Mouse (Mus musculus) embryonic stem cell, embryonic (primary cell): ENCODE data around the gene Cidec.

Experiments used
- CTCF ChIA-PET, 4 experiments: fragments of 300-600 bp in 2 of 4; fragments of 350-600 bp in 2 of 4; sonication (Branson Sonifier 250); formaldehyde crosslinking; loops; one replicate each; lab custom pipeline; 2022; ENCODE audit warnings: inconsistent platforms in 2 of 4; lab: Charles Lee
- POLR2A ChIA-PET, 4 experiments: fragments of 300-600 bp in 2 of 4; fragments of 350-600 bp in 2 of 4; sonication (Branson Sonifier 250); formaldehyde crosslinking; loops; one replicate each; lab custom pipeline; 2022; ENCODE audit warnings: antibody characterized with exemption in 4 of 4, inconsistent platforms in 1 of 4; lab: Charles Lee

The Cidec gene

GRCm38 (mm10) chr6:113435664-113436205 lies at the start of gene Cidec:
Gene Cidec (minus strand): TSS chr6:113435760.
- POLR2A ChIA-PET, result interaction anchor here in 3 of 4 experiments (0.6 to 2.8 kb wide), 5 partner anchors 8 to 366 kb away, joined by 3 to 9 read pairs (median 6); partner anchors contain the start of gene Jagn1 (in 1 of the 3)
- CTCF ChIA-PET, result interaction anchor here (0.6 to 2.0 kb wide), 7 partner anchors 8 to 59 kb away, joined by 3 to 12 read pairs (median 5); partner anchors contain the start of genes Il17rc (in 1 of the 4) and Rpusd3 (in 1 of the 4)

- POLR2A ChIA-PET, result interaction anchor here in 2 of 4 experiments (0.8 to 5.4 kb wide), 7 partner anchors 9 to 18 kb away, joined by 3 to 49 read pairs (median 3); partner anchors contain the start of genes Il17rc (in 2 of the 2) and Prrt3 (in 1 of the 2)
Observed at GRCm38 (mm10) chr6:113483729-113484128, 48.2 kb upstream of the Cidec start.

GRCm38 (mm10) chr6:113483100-113483615 lies 47.6 kb upstream of the Cidec start, which contains the start of gene Creld1:
Gene Creld1 (plus strand): TSS chr6:113483297.
- ChIA-PET POLR2A (interaction anchor here (0.6 to 5.4 kb wide), 22 partner anchors 9 to 425 kb away, joined by 3 to 49 read pairs (median 6); partner anchors contain the start of genes Il17rc (in 2 of the 4), Jagn1 (in 2 of the 4), Brk1 (in 1 of the 4) and Brpf1 (in 1 of the 4)), CTCF (interaction anchor here in 3 of 4 experiments (0.7 to 3.3 kb wide), 8 partner anchors 11 to 923 kb away, joined by 3 to 13 read pairs (median 7); no protein-coding TSS in a partner anchor)

More at GRCm38 (mm10) chr6:113483729-113484128, 48.2 kb upstream of the Cidec start:
- CTCF ChIA-PET, result interaction anchor here in 3 of 4 experiments (0.9 to 1.0 kb wide), 3 partner anchors 10 to 11 kb away, joined by 3 to 7 read pairs (median 5); no protein-coding TSS in a partner anchor

GRCm38 (mm10) chr6:113482477-113483099 lies 47.0 kb upstream of the Cidec start:
- ChIA-PET CTCF (interaction anchor here (0.7 to 3.3 kb wide), 9 partner anchors 11 to 924 kb away, joined by 3 to 13 read pairs (median 6); no protein-coding TSS in a partner anchor), POLR2A (interaction anchor here (0.5 to 5.4 kb wide), 31 partner anchors 10 to 425 kb away, joined by 3 to 49 read pairs (median 5); partner anchors contain the start of genes Il17rc (in 3 of the 4), Jagn1 (in 3 of the 4), Brk1 (in 1 of the 4) and Brpf1 (in 1 of the 4))

- POLR2A ChIA-PET, result interaction anchor here (0.6 to 5.4 kb wide), 28 partner anchors 9 to 355 kb away, joined by 3 to 49 read pairs (median 4); partner anchors contain the start of genes Il17rc (in 3 of the 4), Brk1 (in 1 of the 4), Fancd2os (in 1 of the 4) and Jagn1 (in 1 of the 4)
- CTCF ChIA-PET, result interaction anchor here (0.6 to 3.3 kb wide), 14 partner anchors 9 to 281 kb away, joined by 3 to 14 read pairs (median 5); partner anchors contain the start of gene Il17rc (in 1 of the 4)
Observed at GRCm38 (mm10) chr6:113480555-113481373, 45.2 kb upstream of the Cidec start.

- POLR2A ChIA-PET, result interaction anchor here in 3 of 4 experiments (1.1 to 5.4 kb wide), 8 partner anchors 9 to 114 kb away, joined by 3 to 49 read pairs (median 17); partner anchors contain the start of genes Il17rc (in 1 of the 3) and Prrt3 (in 1 of the 3)
- CTCF ChIA-PET, result interaction anchor here in 3 of 4 experiments (1.0 to 2.5 kb wide), 3 partner anchors 9 to 15 kb away, joined by 3 to 14 read pairs (median 5); partner anchors contain the start of gene Il17rc (in 1 of the 3)
Observed at GRCm38 (mm10) chr6:113478906-113479305, 43.3 kb upstream of the Cidec start.

- ChIA-PET CTCF (interaction anchor here in 1 of 4 experiments (1.1 kb wide), 1 partner anchor 17 kb away, joined by 4 read pairs; no protein-coding TSS in a partner anchor), POLR2A (interaction anchor here in 2 of 4 experiments (0.6 to 1.4 kb wide), 2 partner anchors 17 to 18 kb away, joined by 3 read pairs; no protein-coding TSS in a partner anchor)
Observed at GRCm38 (mm10) chr6:113477353-113477752, 41.8 kb upstream of the Cidec start.

GRCm38 (mm10) chr6:113473715-113474114 lies 38.2 kb upstream of the Cidec start:
- POLR2A ChIA-PET, result interaction anchor here in 1 of 4 experiments (0.6 to 1.0 kb wide), 2 partner anchors 13 to 339 kb away, joined by 3 to 5 read pairs; no protein-coding TSS in a partner anchor
- CTCF ChIA-PET, result interaction anchor here in 1 of 4 experiments (0.7 kb wide), 1 partner anchor 471 kb away, joined by 4 read pairs; no protein-coding TSS in a partner anchor

- POLR2A ChIA-PET, result no interaction called here
- CTCF ChIA-PET, result interaction anchor here in 1 of 4 experiments (0.7 kb wide), 1 partner anchor 472 kb away, joined by 4 read pairs; no protein-coding TSS in a partner anchor
Observed at GRCm38 (mm10) chr6:113473246-113473645, 37.7 kb upstream of the Cidec start.

- POLR2A ChIA-PET, result interaction anchor here (0.5 to 5.2 kb wide), 14 partner anchors 9 to 1906 kb away, joined by 3 to 49 read pairs (median 6); partner anchors contain the start of genes Creld1 (in 2 of the 4), Jagn1 (in 1 of the 4), Prrt3 (in 1 of the 4) and Vhl (in 1 of the 4)
- CTCF ChIA-PET, result interaction anchor here in 3 of 4 experiments (0.6 to 2.1 kb wide), 8 partner anchors 9 to 45 kb away, joined by 3 to 7 read pairs (median 4); partner anchors contain the start of gene Creld1 (in 1 of the 3)
Observed at GRCm38 (mm10) chr6:113472061-113472460, 36.5 kb upstream of the Cidec start.

- ChIA-PET POLR2A (interaction anchor here (0.5 to 5.2 kb wide), 30 partner anchors 10 to 1280 kb away, joined by 3 to 49 read pairs (median 4); partner anchors contain the start of genes Creld1 (in 2 of the 4), Prrt3 (in 2 of the 4), Brpf1 (in 1 of the 4) and Camk1 (in 1 of the 4)), CTCF (interaction anchor here (0.6 to 3.3 kb wide), 17 partner anchors 8 to 552 kb away, joined by 3 to 14 read pairs (median 3); partner anchors contain the start of genes Creld1 (in 1 of the 4) and Jagn1 (in 1 of the 4))
Observed at GRCm38 (mm10) chr6:113471297-113471936, 35.9 kb upstream of the Cidec start, which contains the start of gene Il17rc. Gene Il17rc (plus strand): TSS chr6:113471427.

- CTCF ChIA-PET, result interaction anchor here (0.6 to 3.9 kb wide), 39 partner anchors 10 to 741 kb away, joined by 3 to 23 read pairs (median 4); partner anchors contain the start of genes Creld1 (in 2 of the 4), Il17re (in 2 of the 4), Jagn1 (in 2 of the 4) and Irak2 (in 1 of the 4)
- POLR2A ChIA-PET, result interaction anchor here in 3 of 4 experiments (0.6 to 5.2 kb wide), 11 partner anchors 11 to 101 kb away, joined by 3 to 49 read pairs (median 5); partner anchors contain the start of genes Creld1 (in 2 of the 3) and Jagn1 (in 2 of the 3)
Observed at GRCm38 (mm10) chr6:113469432-113469831, 33.9 kb upstream of the Cidec start.

GRCm38 (mm10) chr6:113469021-113469420 lies 33.5 kb upstream of the Cidec start:
- ChIA-PET CTCF (interaction anchor here (0.6 to 3.9 kb wide), 32 partner anchors 10 to 740 kb away, joined by 3 to 23 read pairs (median 4); partner anchors contain the start of genes Creld1 (in 2 of the 4), Il17re (in 2 of the 4), Jagn1 (in 2 of the 4) and Irak2 (in 1 of the 4)), POLR2A (interaction anchor here in 3 of 4 experiments (0.6 to 5.2 kb wide), 9 partner anchors 11 to 27 kb away, joined by 3 to 49 read pairs (median 5); partner anchors contain the start of genes Creld1 (in 2 of the 3) and Jagn1 (in 2 of the 3))

GRCm38 (mm10) chr6:113468512-113468911 lies 33.0 kb upstream of the Cidec start:
- ChIA-PET CTCF (interaction anchor here (0.6 to 3.9 kb wide), 13 partner anchors 10 to 169 kb away, joined by 3 to 23 read pairs (median 4); partner anchors contain the start of genes Creld1 (in 1 of the 4), Il17re (in 1 of the 4) and Jagn1 (in 1 of the 4)), POLR2A (interaction anchor here in 3 of 4 experiments (0.6 to 5.2 kb wide), 9 partner anchors 12 to 134 kb away, joined by 3 to 49 read pairs (median 5); partner anchors contain the start of genes Creld1 (in 2 of the 3) and Jagn1 (in 1 of the 3))
